Mouse (Mus musculus): Measurements from ENCODE around the gene Zswim3.

Gene Zswim3

GRCm38 (mm10) chr2:164804533-164805331 is at the start of gene Zswim3, which contains the start of gene Acot8:
Gene Zswim3, plus strand, starts transcription at chr2:164805098.
Gene Acot8, minus strand, starts transcription at chr2:164804882.
- DNase-seq (ENCODE audit: low read depth, low spot score): peak; percentile 98

- no peak for DNase-seq (ENCODE audit: low read depth, low spot score)
These were observed 47.1 kb upstream of the Zswim3 start for GRCm38 (mm10) chr2:164757841-164758240.

GRCm38 (mm10) chr2:164758692-164759091 is 46.2 kb upstream of the Zswim3 start:
- no peak for DNase-seq (ENCODE audit: low read depth, low spot score)

- no peak for DNase-seq (ENCODE audit: low read depth, low spot score)
These were observed 44.7 kb upstream of the Zswim3 start for GRCm38 (mm10) chr2:164760059-164760833.

- DNase-seq (ENCODE audit: low read depth, low spot score): no peak
These were observed 43.4 kb upstream of the Zswim3 start for GRCm38 (mm10) chr2:164761502-164761901.

GRCm38 (mm10) chr2:164761971-164762370 is 42.9 kb upstream of the Zswim3 start:
- no peak for DNase-seq (ENCODE audit: low read depth, low spot score)

- no peak for DNase-seq (ENCODE audit: low read depth, low spot score)
These were observed 42.3 kb upstream of the Zswim3 start for GRCm38 (mm10) chr2:164762593-164762992.

GRCm38 (mm10) chr2:164765841-164766240 is 39.1 kb upstream of the Zswim3 start:
- DNase-seq (ENCODE audit: low read depth, low spot score): no peak

GRCm38 (mm10) chr2:164767812-164768540 is 36.9 kb upstream of the Zswim3 start:
- no peak for DNase-seq (ENCODE audit: low read depth, low spot score)

- peak; percentile 98 for DNase-seq (ENCODE audit: low read depth, low spot score)
These were observed 35.5 kb upstream of the Zswim3 start, which contains the start of gene Ube2c for GRCm38 (mm10) chr2:164769258-164770037. Gene Ube2c, plus strand, starts transcription at chr2:164769898.

GRCm38 (mm10) chr2:164770279-164770678 is 34.6 kb upstream of the Zswim3 start:
- DNase-seq (ENCODE audit: low read depth, low spot score): no peak

- DNase-seq (ENCODE audit: low read depth, low spot score): no peak
These were observed 33.8 kb upstream of the Zswim3 start for GRCm38 (mm10) chr2:164771123-164771522.

GRCm38 (mm10) chr2:164773229-164773988 is 31.5 kb upstream of the Zswim3 start:
- no peak for DNase-seq (ENCODE audit: low read depth, low spot score)

GRCm38 (mm10) chr2:164773989-164774364 is 30.9 kb upstream of the Zswim3 start:
- DNase-seq (ENCODE audit: low read depth, low spot score): no peak

- DNase-seq (ENCODE audit: low read depth, low spot score): no peak
These were observed 28.8 kb upstream of the Zswim3 start for GRCm38 (mm10) chr2:164776130-164776529.

- DNase-seq (ENCODE audit: low read depth, low spot score): no peak
These were observed 28.1 kb upstream of the Zswim3 start for GRCm38 (mm10) chr2:164776801-164777200.

GRCm38 (mm10) chr2:164777246-164778014 is 27.5 kb upstream of the Zswim3 start:
- DNase-seq (ENCODE audit: low read depth, low spot score): no peak

- DNase-seq (ENCODE audit: low read depth, low spot score): no peak
These were observed 26.9 kb upstream of the Zswim3 start for GRCm38 (mm10) chr2:164778015-164778287.

- no peak for DNase-seq (ENCODE audit: low read depth, low spot score)
These were observed 26.1 kb upstream of the Zswim3 start for GRCm38 (mm10) chr2:164778809-164779208.
